Mouse (Mus musculus) bone marrow, adult 2 months (tissue): ENCODE results near the gene Dnah7a.

ENCODE experiments used
- CTCF ChIP-seq: fragments of 200-500 bp; IDR thresholded peaks from 2 replicates; pipeline ENCODE4 v1.5.1; 2011; ENCODE audit warnings: low read length, control low read depth; ENCODE audit not compliant: control insufficient read depth, insufficient read depth
- POLR2A ChIP-seq: fragments of 200-500 bp; IDR thresholded peaks from 2 replicates; pipeline ENCODE4 v1.6.1; 2011; ENCODE audit warnings: low read depth, mild to moderate bottlenecking, control low read depth, low read length, borderline replicate concordance; ENCODE audit not compliant: control insufficient read depth

DNA sequence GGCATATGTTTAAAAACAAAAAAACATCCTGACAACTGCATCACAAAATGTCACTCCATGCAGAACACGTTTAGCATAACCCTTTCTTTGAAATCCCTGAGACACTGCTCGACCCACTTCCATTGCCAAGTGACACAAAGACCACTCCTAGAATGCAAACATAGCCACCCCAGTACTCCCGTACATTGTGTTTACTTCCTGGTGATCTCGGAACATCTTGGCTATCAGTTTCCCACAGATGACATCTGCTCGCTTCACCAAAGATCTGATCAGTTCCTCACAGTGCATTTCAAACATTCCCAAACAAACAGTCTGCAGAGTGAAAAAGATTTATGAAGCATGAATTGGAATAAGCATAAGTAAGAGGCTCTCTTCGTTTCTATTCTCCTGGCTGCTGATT lies 76.6 kb downstream of the Dnah7a start:
- TF ChIP-seq POLR2A = no peak
- no peak for TF ChIP-seq CTCF
